Mouse (Mus musculus) central nervous system, embryonic 18 days (tissue): Measurements from ENCODE around the gene Tgif2lx2. TPM values are rescaled to one million over a fixed set of nuclear protein-coding genes. Genes with fewer than 3 reads are reported as not detected.

Source experiments
- polyA plus RNA-seq: library from polyadenylated mRNA; depleted of rRNA; stranded (reverse); fragments of >200 nt; gene quantifications from 2 replicates; pipeline ENCODE4 v1.2.3, GENCODE M21; 2012; rRNA removed

The Tgif2lx2 gene
- polyA plus RNA-seq: not detected in 2 replicates

DNA sequence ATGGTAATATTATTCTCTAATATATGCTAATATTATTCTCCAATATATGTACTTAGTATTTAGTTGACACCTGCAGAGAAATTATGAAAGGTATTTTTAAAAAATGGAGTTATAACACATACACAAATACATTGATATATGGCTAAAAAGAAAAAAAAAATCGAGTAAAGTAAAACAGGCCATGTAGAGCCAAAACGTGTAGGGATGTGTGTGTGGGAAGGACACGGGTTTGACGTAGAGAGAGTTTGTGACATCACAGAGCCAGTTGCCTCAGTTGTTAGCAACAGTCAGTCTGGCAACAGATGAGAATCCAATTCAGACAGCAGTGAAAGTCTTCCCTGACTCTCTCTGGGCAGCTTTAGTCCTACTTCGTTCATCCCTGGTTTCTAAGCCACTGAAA, at the start of gene Tgif2lx2:
Tgif2lx2 (plus strand) TSS at position 301 of the 400 bp plus-strand sequence.

Other genes starting within 250 kb of the Tgif2lx2 start
- gene Tgif2lx1, start 53.5 kb downstream of the Tgif2lx2 start, polyA plus RNA-seq: not detected in 2 replicates